Mouse (Mus musculus) bone marrow, adult 2 months (tissue): ENCODE results near the gene Padi3.

Experiments
- CTCF ChIP-seq: fragments of 200-500 bp; IDR thresholded peaks from 2 replicates; pipeline ENCODE4 v1.5.1; 2011; ENCODE audit warnings: low read length, control low read depth; ENCODE audit not compliant: control insufficient read depth, insufficient read depth
- POLR2A ChIP-seq: fragments of 200-500 bp; IDR thresholded peaks from 2 replicates; pipeline ENCODE4 v1.6.1; 2011; ENCODE audit warnings: low read depth, mild to moderate bottlenecking, control low read depth, low read length, borderline replicate concordance; ENCODE audit not compliant: control insufficient read depth

- TF ChIP-seq CTCF (no peak), POLR2A (no peak)
These were observed 22.2 kb downstream of the Padi3 start for GRCm38 (mm10) chr4:140788264-140788663.
